Mouse (Mus musculus): ENCODE data around the gene Bend4.

The Bend4 gene

DNA sequence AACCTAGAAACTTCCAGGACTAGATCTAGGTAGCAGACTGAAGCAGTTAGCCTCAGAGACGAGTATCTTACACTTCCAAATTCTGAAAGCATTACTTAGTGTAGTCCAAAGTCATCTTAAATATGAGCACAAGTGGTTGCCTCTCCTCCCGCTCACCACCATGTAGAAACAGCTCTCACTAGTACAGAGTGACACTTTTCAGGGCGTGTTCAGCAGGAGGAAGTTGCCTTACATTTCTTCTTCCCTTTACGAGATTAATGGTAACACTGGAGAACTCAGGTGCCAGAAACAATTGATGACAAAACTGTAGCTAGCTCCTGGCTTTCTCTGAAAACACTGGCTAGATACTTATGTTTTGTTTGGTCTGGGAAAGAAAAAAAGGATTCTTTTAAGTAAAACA is 8.7 kb downstream of the Bend4 start:
- DNase-seq (ENCODE audit: low spot score in 2 of 2): no peak

DNA sequence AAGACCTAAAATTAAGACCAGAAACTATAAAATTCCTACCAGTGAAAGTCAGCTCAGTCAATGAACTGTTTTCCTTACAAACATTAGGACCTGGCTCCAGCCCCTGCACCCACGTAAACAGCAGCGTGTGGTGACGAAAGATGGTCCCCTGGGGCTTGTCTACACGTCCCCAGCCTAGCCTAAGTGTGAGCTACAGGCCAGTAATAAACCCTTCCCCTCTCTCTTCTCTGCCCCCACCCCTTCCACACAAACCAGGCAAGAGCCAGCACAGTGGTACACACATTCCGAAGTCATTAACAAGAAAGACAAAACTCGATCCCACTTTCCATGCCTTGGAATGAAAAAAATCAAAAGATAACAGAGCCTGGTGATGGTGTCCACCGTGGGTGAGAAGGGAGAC is 16.6 kb downstream of the Bend4 start:
- DNase-seq (ENCODE audit: low spot score in 2 of 2): no peak

DNA sequence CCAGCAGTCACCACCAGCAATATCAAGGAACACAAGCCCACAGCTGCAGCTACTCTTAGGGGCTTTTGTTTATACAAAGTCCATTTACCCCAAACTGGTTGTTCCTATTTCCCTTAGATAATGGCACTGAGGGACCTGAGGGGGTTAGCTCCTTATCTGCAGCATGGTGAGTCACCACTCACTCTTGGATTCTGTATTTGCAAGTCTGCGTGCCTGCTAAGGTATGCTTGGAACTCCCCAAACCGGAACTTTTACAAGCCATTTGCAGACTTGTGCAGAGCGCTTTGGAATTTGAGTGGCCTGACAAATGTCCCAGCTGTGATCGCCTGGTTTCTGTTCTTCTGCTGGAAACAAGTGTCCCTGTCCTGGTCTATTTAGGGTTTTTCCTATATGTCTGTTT is 17.7 kb downstream of the Bend4 start:
- DNase-seq (ENCODE audit: low spot score in 2 of 2): no peak

DNA sequence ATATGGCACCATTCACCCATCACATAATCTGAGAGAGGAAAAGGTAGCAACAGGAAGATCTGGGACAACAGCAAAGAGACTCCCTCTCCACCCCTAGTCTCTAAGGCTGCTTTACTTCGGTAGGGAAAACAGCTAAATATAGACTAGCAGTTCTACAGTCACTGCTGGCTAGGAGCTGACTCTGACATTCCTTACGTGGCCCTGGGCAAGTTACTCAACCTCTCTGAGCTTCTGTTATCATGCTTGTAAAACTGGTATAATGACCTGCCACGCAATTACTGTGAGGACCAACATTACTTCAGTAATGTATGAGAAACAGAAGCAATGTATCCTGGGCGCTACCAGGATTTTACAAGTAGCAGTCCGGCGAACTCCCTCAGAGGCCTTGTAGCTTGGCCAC is 19.7 kb downstream of the Bend4 start:
- no peak for DNase-seq (ENCODE audit: low spot score in 2 of 2)

DNA sequence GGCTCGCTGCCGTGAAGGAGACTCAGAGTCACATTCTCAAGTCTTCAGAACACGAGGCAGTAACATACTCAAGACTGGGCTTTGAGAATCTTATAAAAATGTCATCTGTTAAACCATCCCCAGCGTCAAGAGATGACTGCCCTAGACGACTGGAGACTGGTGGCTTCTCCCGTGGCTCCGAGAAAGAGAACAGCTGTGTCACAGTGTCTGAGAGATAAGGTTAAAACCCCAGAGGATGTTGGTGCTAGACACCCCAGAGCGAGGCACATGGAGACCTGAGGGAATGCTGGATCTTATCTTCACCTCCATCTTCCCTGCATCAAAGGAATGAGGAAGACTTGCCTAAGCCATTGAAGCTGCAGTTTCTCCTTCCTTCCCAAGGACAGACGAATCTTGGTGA is 23.2 kb downstream of the Bend4 start:
- no peak for DNase-seq (ENCODE audit: low spot score in 2 of 2)

DNA sequence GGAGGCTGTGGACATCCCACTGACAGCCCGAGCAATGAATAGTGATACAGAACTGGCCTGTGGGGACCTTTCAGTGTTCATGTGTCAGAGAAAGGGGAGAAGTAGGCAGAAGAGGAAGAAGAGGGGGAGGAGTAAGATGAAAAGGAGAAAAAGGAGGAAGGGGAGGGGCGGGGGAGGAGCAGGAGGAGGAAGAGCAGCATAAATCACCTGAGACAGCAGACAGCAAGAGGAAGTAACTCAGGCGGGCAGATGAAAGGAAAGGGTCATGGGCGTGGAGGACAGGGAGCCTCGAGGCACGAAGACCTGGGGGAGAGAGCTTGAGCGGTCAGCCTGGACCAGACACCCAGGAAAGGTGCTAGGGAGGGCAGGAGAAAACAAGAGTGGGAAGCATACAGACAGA is 23.7 kb downstream of the Bend4 start:
- no peak for DNase-seq (ENCODE audit: low spot score in 2 of 2)

DNA sequence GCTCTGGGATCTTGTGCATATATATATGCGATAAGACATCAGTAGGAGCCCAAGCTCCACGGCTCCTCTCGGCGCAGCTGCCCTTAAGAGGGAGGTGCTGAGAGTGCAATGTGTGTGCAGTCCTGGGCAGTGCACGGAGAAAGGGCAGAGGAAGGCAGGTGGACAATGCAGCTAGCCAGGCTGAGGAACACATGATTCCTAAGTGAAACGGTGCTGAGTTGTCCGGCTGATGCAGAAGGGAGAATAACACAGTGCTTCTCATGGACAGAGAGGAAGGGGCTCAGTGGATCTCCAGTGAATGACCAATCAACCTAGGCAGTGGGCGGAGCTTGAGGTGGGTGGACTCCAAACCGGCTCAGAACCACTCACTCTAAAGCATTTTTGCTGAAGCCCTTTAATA is 26.5 kb downstream of the Bend4 start:
- no peak for DNase-seq (ENCODE audit: low spot score in 2 of 2)

DNA sequence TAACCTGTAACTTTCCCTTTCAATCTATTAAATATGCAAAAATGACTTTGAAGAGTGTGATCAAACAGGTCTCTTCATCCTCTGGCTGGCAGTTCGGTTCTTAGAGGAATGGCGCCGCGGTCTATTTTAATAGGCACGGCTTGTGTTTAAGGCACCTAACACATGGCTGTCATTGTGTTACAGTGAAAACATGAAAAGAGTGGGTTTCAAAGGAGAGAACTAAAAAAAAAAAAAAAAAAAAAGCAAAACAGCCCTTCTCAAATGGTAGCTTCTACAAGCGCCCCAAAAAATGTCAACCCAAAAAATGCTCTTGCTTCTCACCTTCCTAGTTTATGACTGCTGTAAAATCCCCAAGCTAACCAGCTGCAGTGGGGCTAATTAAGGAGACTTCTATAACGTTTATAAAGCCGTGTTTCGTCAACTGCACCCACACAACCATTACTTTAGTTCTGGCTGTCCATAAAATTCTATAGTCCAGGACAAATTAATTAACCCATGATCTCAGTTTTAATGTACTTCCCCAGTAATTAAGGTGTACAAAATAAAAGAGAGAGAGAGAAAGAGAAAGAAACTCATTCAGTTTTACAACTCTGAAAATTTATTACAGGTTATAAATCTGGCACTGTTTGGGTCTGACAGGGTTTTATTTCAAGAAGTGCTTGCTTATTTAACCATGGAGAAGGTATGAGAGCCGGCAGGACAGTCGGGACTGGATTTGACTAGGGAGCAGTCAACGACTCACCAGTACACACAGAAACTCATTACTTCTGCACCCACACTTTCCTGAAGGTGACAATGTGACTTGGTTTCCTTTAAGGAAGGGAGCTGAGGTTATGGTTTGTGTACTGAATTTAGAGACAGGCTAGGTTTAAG is 27.3 kb downstream of the Bend4 start:
- no peak for DNase-seq (ENCODE audit: low spot score in 2 of 2)

DNA sequence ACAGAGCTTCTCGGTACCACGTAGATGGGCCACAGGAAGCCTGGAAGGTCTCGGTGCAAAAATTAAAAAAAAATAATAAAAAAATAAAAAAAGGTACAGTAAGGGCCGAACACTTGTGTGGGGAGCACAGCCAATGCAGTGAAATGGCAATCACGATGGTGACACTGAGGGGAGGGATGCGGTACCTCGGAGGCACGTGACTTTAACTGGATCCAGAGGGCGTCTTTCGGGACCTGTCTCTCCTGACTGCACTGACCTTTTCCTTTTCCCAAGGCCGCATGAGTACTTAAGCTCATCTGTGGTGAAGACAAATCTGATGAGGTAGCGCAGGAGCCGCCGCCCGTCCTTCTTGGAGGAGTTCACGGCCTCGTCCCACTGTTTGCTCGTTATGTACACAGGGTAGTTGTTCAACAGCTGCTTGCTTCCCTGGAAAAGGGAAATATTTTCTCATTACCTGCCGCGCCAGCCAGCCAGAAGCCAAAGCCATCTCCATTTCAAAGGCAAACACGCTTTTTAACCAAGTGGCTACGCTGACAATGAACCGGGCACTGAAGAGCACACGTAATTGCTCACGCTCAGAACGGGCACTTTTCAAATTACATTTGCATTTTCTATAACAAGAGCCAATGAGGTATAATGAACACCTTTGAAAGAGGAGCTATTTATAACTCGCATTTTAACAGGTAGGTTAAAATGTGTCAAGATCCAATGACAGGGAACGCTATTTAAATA is 28.1 kb downstream of the Bend4 start:
- no peak for DNase-seq (ENCODE audit: low spot score in 2 of 2)

DNA sequence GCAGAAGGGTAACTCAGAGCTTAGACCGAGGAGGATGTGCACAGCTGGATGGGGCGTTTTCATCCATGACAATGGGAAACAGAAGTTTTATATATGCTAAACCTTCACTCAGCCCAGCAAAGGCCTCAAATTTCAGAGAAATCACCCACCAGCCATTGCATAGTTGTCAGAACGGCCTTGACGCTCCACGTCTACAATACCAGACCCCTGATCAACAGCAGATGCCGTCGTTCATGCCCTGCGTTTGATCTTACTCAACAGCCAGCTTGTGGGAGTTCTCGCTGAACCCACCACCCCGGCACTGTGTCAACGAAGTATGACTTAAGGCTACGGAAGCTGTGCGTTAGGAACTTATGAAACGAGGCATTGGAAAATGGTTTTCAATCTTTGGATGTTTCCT is 30.9 kb downstream of the Bend4 start:
- DNase-seq (ENCODE audit: low spot score in 2 of 2): no peak

DNA sequence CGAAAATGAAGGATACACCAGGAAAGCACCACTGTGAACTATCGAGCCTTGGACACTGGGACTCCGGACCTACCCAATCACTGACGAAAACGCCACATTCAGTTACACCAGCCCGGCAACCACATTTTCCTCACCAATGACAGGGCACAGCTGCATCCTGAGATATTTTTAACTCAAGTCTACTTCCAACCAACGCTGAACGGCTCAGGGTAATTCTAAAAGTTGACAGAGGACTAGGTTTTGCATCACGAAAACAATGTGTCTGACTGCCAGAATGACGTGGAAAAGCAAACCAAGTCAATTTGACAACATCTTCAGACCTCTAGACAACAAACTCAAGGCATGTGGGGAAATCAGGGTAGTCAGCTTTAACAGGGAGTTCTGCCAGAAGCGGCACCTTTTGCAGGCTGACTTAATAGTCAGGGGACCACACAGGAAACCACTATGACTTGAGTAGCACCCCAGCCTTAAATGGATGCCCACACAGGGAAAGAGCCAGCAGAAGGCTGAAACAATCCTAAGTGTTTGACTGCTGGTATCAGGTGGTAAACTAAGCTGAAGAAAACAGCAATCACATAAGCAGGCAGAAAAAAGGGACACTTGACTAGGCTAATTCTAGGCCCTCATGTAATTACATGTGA is 32.8 kb downstream of the Bend4 start:
- DNase-seq (ENCODE audit: low spot score in 2 of 2): no peak

DNA sequence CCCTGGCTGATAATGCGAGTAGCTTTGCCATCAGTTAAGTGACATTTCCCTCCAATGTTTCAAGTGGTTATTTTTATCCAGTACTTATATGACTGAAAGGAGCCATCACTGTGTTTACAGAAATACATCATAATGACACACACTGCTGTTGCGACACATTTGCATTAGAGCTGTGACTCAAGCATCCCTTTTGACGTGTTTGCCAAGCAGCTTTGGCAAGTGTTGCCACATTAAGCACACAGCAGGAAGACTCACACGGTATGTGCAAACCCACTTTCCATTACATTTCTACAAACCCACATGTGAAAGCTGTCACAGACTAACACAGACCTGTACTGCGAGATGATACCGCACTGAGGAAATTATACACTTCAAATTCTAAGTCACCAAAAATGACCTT is 34.2 kb downstream of the Bend4 start:
- no peak for DNase-seq (ENCODE audit: low spot score in 2 of 2)

DNA sequence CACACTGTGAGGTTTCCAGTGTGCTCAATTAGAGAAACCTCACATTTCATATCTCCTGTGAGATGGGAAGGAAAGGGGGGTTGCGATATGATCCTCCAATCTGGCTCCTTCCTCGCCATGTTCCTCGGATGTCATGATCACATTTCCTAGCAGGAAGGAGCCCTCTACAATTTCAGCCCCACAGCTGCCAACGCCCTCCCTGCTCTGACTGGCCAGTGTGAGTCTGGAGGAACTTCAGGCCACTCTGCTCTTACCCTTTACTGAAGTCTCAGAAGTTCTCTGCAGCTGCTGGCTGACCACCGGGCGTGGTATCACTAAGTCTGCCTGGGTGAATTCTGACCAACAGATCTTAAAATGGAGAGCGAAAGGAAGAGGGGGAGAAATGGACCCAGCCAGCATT is 45.6 kb downstream of the Bend4 start:
- DNase-seq (ENCODE audit: low spot score in 2 of 2): no peak

DNA sequence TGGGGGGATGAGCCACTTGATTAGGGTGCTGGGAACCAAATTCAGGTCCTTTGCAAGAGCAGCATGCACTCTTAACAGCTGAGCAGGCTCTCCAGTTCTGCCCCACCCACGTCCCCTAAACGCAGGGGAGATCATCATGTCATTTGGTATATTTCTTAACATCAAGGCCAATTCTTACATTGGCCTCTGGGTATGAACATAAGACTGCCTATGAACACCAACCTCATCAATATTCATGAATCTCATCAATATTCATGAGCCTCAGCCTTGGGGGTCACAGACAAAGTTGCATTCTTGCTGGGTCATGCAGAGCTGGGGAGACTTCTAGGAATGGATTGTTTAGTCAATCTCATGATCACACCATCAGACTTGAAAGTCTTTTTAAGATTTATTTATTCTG is 46.4 kb downstream of the Bend4 start:
- DNase-seq (ENCODE audit: low spot score in 2 of 2): no peak

DNA sequence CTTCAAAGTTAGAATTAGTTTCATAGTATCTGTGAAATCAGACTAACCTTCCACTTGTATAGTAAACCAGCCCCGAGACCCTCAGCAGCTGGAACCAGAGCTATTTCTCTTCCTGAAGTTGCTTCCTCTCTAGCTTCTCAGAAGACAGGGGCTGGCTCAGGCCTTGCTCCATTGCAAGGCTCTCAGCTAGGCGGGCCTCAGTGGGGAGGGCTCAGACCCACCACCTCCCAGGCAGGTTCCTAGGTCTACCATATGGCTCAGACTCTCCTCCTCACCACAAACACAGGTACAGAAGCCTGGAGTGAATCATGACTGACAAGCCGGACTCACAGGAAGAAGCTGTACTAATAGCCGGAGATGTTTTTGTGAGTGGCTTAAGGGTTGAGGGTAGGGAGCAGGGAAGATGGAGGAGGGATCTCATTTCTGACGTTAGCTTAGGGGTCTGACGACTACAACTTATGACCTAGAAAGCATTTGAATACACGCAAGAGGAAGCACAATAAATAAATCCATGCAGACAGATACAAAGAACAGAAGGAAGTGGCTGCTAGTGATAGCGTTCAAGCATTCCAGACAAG is 51.0 kb downstream of the Bend4 start:
- no peak for DNase-seq (ENCODE audit: low spot score in 2 of 2)

DNA sequence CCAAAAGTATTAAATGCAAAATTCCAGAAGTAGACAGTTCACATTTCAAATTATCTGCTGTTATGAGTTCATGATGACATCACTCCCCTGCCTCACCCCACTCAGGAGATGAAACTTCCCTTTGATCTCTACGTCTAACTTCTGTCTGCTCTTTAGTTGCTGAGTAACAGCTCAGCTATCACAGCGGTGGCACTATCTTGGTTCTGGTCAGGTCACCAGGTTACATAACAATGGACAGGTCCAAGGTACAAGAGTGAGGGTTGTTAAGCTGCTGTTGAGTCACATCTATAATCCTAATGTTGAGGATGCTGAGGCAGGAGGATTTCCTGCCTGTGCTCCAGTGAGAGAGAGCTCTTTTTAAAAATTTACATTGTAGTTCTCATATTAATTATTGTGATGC is 65.2 kb downstream of the Bend4 start:
- no peak for DNase-seq (ENCODE audit: low spot score in 2 of 2)

DNA sequence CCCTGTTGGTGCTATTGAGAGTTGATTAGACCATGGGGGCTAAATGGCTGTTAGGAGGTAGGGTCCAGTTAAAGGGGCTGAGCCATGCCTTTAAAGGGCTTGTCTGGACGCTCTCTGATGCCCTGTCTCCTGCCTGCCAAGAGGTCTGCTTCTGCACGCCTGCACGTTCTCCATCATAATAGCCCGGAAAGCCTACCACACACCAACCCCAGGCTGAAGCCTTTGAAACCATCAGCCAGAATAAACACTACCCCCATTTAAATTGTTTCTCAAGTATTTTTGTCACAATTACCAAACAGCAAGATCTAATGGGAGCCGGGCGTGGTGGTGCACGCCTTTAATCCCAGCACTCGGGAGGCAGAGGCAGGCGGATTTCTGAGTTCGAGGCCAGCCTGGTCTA is 65.8 kb downstream of the Bend4 start:
- no peak for DNase-seq (ENCODE audit: low spot score in 2 of 2)

DNA sequence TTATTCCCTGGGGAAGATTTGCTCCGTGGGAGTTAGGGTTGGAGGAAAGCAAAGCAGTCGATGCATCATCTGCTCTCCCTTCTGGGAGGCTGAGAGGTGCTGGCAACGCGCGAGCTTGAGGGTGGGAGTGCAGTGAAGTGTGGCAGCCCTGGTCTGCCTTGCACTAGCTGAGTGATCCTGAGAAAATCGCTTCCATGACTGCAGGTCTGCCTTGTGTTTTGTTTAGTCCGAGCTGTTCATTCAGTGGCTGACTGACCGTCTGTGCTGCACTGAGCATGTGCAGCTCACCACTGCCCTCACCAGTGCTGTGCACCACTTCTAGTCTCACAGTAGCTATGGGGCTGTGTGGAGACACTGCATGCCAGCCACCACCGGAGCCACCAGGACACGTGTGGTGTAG is 79.2 kb downstream of the Bend4 start:
- no peak for DNase-seq (ENCODE audit: low spot score in 2 of 2)

DNA sequence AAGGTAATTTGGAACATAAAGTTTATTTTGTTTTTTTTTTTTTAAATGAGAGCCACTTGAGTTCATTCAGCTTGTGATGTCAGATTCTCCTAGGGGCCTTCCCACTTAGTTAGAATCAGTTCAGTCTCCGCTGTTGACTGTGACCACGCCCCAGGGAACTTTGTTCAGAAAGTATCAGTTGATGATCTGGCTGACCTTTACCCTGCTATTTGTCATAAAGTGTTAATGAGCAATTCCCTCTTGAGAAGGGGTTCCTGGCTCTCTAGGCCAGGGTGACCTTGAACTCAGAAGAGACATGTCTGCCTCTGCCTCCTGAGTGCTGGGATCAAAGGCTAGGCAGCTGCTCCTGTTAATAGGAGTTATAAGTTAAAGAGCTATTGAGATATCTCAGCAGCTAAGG is 81.0 kb downstream of the Bend4 start:
- DNase-seq (ENCODE audit: low spot score in 2 of 2): no peak

All from spleen, postnatal 14 days (tissue).